Mouse (Mus musculus): ENCODE measurements around the gene Slc44a4.
"Not testable (repeated sequence)": the region's sequence is repeated elsewhere in the genome, so short reads cannot be mapped to it uniquely, and the experiment has no call there.

Slc44a4 gene

GRCm38 (mm10) chr17:34962841-34963240 lies 48.6 kb downstream of the Slc44a4 start:
- DNase-seq: no peak

GRCm38 (mm10) chr17:34964640-34965049 lies 50.4 kb downstream of the Slc44a4 start:
- DNase-seq: no peak

- no peak for DNase-seq
Measured at GRCm38 (mm10) chr17:34965627-34966026, 51.4 kb downstream of the Slc44a4 start.

GRCm38 (mm10) chr17:34969822-34970221 lies 55.6 kb downstream of the Slc44a4 start, which contains the start of gene Gm20481:
TSS of gene Gm20481 (plus strand) at chr17:34969912.
- not testable (repeated sequence) for DNase-seq

- not testable (repeated sequence) for DNase-seq
Measured at GRCm38 (mm10) chr17:34970850-34971249, 56.6 kb downstream of the Slc44a4 start.

- not testable (repeated sequence) for DNase-seq
Measured at GRCm38 (mm10) chr17:34971694-34972068, 57.4 kb downstream of the Slc44a4 start.

GRCm38 (mm10) chr17:34972069-34972749 lies 57.9 kb downstream of the Slc44a4 start, which contains the start of the genes Hspa1a and Hspa1l:
TSS of gene Hspa1a (minus strand) at chr17:34972156.
TSS of gene Hspa1l (plus strand) at chr17:34972703.
- peak; percentile 66 for DNase-seq

- DNase-seq: no peak
Measured at GRCm38 (mm10) chr17:34975581-34976492, 61.6 kb downstream of the Slc44a4 start.

GRCm38 (mm10) chr17:34977000-34977399 lies 62.7 kb downstream of the Slc44a4 start:
- DNase-seq: no peak

- no peak for DNase-seq
Measured at GRCm38 (mm10) chr17:34978239-34978638, 64.0 kb downstream of the Slc44a4 start.

- DNase-seq: no peak
Measured at GRCm38 (mm10) chr17:34979631-34980030, 65.4 kb downstream of the Slc44a4 start.
